Mouse (Mus musculus): ENCODE data around the gene Igbp1. TPM values are rescaled to one million over a fixed set of nuclear protein-coding genes. Genes with fewer than 3 reads are reported as not detected.

Igbp1 gene
- polyA plus RNA-seq, 1 experiment, result 11.1 TPM

DNA sequence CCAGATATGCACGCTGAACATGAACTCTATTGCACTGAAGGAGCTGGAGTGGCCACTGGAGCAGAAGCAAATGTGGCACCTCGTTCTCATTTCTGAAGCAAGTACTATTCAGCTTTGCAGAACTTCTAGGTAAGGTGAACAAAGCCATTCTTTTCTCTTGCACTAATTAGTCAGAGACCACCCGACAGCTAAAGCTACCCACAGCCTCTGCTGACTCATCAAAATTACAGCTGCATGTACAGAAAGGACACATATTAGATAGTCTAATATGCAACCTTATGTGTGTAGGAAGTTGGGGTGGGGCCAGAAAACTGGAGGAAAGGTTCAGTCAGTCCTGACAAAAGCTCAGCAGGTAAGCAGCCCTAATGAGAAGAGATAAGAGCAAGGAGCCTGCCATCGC, 30.4 kb downstream of the Igbp1 start, which contains the start of gene Dgat2l6:
Gene Dgat2l6 (plus strand): TSS at position 368 of the 400 bp plus-strand sequence.
- WGBS, result 76% methylated on average over 4 of the region's 4 CpGs
- no peaks in the 10 kb centered on the region for H3K36me3 ChIP-seq (ENCODE audit: control insufficient read depth, insufficient read depth, low read length)
- no peak for TF ChIP-seq CTCF (IDR thresholded peaks at IDR 0.05; ENCODE audit: extremely low read depth, insufficient read length, insufficient replicate concordance, low read depth, low read length)
- TF ChIP-seq POLR2A (IDR thresholded peaks at IDR 0.05; ENCODE audit: low read depth, low read length), result no peak

DNA sequence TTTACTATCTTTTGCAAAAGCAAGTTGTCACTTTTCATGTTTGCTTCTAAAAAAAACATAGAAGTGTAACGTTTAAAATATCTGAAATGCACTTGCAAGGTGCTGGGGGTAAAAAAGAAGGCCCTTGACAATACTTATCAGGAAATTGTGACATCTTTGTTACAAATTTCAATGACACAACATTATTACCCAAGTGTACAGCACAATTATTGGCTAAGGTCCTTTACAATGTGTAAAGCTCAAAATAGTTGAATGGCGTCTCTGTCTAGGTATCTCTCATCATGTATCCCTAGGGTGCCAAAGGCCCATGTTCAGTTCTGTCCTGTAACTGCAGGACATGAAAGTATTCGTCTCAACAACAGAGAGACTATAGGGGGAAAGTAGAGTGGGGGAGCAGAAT, 61.9 kb downstream of the Igbp1 start:
- Histone ChIP-seq H3K4me3 (ENCODE audit: low read depth, low read length) (no peak overlapping the region), H3K4me1 (ENCODE audit: control insufficient read depth, insufficient read depth, insufficient read length, low read length) (no peaks in the 10 kb centered on the region), H3K27ac (ENCODE audit: insufficient read depth, low read depth, low read length) (no peak overlapping the region), H3K36me3 (ENCODE audit: control insufficient read depth, insufficient read depth, low read length) (no peaks in the 10 kb centered on the region), H3K27me3 (ENCODE audit: control insufficient read depth, insufficient read depth, low read length) (no peaks in the 10 kb centered on the region)
- 64% methylated on average over 3 of the region's 3 CpGs for WGBS
- TF ChIP-seq POLR2A (IDR thresholded peaks at IDR 0.05; ENCODE audit: low read depth, low read length) (no peak), CTCF (IDR thresholded peaks at IDR 0.05; ENCODE audit: extremely low read depth, insufficient read length, insufficient replicate concordance, low read depth, low read length) (no peak)

More for the DNA sequence above, 30.4 kb downstream of the Igbp1 start, which contains the start of gene Dgat2l6:
- H3K27me3 ChIP-seq (ENCODE audit: control insufficient read depth, insufficient read depth, low read length), result no peaks in the 10 kb centered on the region
- H3K27ac ChIP-seq (ENCODE audit: insufficient read depth, low read depth, low read length), result no peak within 1 kb of the TSS
- no peaks in the 10 kb centered on the region for H3K4me1 ChIP-seq (ENCODE audit: control insufficient read depth, insufficient read depth, insufficient read length, low read length)
- no peak within 1 kb of the TSS for H3K4me3 ChIP-seq (ENCODE audit: low read depth, low read length)

DNA sequence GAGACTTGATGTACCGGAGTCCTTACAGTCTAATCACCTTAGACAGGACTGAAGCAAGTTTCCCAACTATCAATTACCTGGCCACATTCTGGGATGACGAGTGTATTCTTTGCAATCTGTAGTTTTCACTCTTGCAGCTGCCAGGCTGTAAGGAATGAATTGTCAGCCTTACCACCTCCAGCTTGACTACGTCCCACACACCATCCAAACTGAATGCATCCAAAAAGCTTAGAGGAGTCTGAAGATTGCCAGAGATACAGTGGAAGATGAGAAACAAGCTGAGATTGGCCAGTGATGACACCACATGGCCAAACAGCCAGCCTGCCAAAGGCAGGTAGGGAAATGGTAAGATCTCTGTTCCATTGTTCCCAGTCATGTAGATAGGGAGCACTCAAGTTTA, 71.6 kb downstream of the Igbp1 start:
- no peaks in the 10 kb centered on the region for H3K36me3 ChIP-seq (ENCODE audit: control insufficient read depth, insufficient read depth, low read length)
- no peak overlapping the region for H3K27ac ChIP-seq (ENCODE audit: insufficient read depth, low read depth, low read length)
- no peaks in the 10 kb centered on the region for H3K4me1 ChIP-seq (ENCODE audit: control insufficient read depth, insufficient read depth, insufficient read length, low read length)
- no peak overlapping the region for H3K4me3 ChIP-seq (ENCODE audit: low read depth, low read length)
- no peak for TF ChIP-seq CTCF (IDR thresholded peaks at IDR 0.05; ENCODE audit: extremely low read depth, insufficient read length, insufficient replicate concordance, low read depth, low read length)
- TF ChIP-seq POLR2A (IDR thresholded peaks at IDR 0.05; ENCODE audit: low read depth, low read length), result no peak
- no peaks in the 10 kb centered on the region for H3K27me3 ChIP-seq (ENCODE audit: control insufficient read depth, insufficient read depth, low read length)
- WGBS, result 82% methylated on average over 3 of the region's 3 CpGs

Other genes with a start within 250 kb of the Igbp1 start
- gene Otud6a, start 65.3 kb upstream of the Igbp1 start, polyA plus RNA-seq (2012; rRNA removed), result not detected in 2 replicates
- 0.25 and 0.27 TPM in 2 replicates for gene Awat2, start 51.6 kb upstream of the Igbp1 start, polyA plus RNA-seq (2012; rRNA removed)
- gene Dgat2l6, start 30.5 kb downstream of the Igbp1 start, polyA plus RNA-seq (2012; rRNA removed), result not detected in 2 replicates
- gene Awat1, start 78.0 kb downstream of the Igbp1 start, polyA plus RNA-seq (2012; rRNA removed), result not detected in 2 replicates
- 7.6 TPM in 1 of 2 replicates, not detected in the other for gene P2ry4, start 100.6 kb downstream of the Igbp1 start, polyA plus RNA-seq (2012; rRNA removed)
- not detected in 2 replicates for gene Arr3, start 111.2 kb downstream of the Igbp1 start, polyA plus RNA-seq (2012; rRNA removed)
- 0.61 and 1.2 TPM in 2 replicates for gene Kif4, start 131.4 kb downstream of the Igbp1 start, polyA plus RNA-seq (2012; rRNA removed)
- 7.6 and 10.7 TPM in 2 replicates for gene Pdzd11, start 132.3 kb downstream of the Igbp1 start, polyA plus RNA-seq (2012; rRNA removed)
- gene Gdpd2, start 235.6 kb downstream of the Igbp1 start, polyA plus RNA-seq (2012; rRNA removed), result 21.2 and 61.2 TPM in 2 replicates